Mouse (Mus musculus): ENCODE measurements around the gene Arl16.

Arl16 gene

DNA sequence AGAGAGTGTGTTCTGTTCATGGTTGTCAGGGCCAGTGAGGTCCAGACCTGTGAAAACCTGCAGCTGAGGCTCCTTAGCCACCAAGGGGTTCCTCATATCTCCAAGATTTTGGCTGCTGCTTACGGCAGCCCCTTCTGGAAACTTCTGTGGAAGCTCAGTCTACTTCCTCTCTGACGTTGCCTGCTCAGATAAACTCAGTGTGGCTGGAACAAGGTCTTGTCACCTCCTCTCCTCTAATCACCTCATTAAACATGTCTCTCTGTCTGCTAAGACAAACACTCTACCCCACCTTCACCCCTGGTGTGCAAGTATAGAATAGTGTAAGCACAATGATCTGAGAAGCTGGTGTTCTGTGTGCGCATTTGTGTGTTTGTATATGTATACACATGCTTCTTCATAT is 21.9 kb downstream of the Arl16 start:
- DNase-seq (ENCODE audit: low spot score): no peak

DNA sequence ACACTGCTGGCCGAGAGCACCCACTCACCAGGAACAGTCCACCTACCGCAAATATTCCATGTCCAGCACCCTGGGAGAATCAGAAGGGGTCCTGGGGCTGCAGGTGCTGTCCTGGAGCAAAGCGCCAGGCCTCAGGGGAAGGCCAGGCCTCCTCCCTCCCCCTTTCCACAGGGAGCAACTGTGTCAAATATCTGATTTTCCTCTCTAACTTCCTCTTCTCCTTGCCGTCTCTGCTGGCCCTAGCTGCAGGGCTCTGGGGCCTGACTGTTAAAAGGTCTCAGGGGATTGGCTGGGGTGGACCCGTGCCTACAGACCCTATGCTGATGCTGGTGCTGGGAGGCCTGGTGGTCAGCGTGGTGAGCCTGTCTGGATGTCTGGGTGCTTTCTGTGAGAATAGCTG is 23.3 kb downstream of the Arl16 start:
- no peak for DNase-seq (ENCODE audit: low spot score)

DNA sequence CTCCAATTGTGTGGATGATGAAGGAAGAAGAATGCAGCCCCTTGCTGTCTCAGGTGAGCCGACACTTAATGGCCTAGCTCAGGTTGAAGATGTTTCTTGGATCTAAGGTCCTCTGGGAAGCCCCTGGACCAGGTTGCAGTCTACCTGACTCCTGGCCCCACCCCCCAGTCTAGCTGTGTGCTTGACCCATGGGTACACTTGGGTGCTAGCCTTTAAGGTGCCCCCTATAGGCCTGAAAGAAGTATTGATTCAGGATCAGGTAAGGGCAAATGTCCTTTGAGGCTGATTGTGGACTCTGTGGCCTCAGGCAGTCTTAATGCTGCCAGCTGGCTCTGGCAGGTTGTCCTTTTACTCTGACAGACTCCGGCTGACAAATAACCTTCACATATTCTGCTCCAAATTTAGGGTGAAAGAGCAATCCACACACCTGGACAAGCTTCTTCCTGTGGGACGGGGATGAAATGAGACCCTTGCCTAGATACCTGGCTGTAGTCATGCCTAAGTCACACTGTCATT is 24.6 kb downstream of the Arl16 start:
- DNase-seq (ENCODE audit: low spot score): no peak

- no peak for DNase-seq (ENCODE audit: low spot score)
Measured at GRCm38 (mm10) chr11:120442344-120442743, 25.1 kb downstream of the Arl16 start, which contains the start of gene Tspan10. Tspan10 (plus strand) TSS chr11:120442644.

GRCm38 (mm10) chr11:120437857-120438385 is 29.5 kb downstream of the Arl16 start:
- DNase-seq (ENCODE audit: low spot score): no peak

- peak; percentile 91 for DNase-seq (ENCODE audit: low spot score)
Measured at GRCm38 (mm10) chr11:120437152-120437856, 30.1 kb downstream of the Arl16 start, which contains the start of gene Nploc4. Nploc4 (minus strand) TSS chr11:120437708.

- DNase-seq (ENCODE audit: low spot score): no peak
Measured at GRCm38 (mm10) chr11:120426727-120427126, 40.7 kb downstream of the Arl16 start.

DNA sequence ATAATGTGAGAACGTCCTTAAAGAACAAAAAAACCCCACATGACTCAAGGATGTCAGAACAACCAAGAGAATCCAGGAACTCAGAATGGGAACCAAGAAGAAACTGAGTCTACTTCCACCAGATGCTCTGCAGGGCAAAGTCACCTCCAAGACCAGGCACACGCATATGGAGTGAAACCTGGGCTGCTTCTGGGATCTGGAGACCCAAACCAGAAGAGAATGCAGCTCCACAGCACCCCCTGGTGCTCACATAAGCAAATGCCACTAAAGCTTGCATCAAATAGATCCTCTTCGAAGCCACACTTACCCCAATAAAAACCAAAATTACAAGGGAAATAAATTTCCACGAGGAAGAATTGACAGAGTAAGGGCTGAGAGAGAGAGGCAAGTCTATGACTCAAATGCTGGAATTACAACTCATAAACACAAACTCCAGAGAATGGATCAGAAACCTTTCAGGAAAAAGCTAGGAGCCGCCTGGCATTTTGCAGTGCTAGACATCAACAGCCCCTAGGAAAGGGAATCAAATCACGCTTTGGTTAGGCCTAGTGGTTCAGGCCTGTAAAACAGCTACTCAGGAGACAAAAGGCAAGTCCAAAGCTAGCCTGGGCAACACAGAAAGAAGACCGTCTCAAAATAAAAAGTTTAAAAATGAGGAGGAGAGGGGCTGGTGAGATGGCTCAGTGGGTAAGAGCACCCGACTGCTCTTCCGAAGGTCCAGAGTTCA is 43.7 kb downstream of the Arl16 start:
- DNase-seq (ENCODE audit: low spot score): peak; percentile 27

DNA sequence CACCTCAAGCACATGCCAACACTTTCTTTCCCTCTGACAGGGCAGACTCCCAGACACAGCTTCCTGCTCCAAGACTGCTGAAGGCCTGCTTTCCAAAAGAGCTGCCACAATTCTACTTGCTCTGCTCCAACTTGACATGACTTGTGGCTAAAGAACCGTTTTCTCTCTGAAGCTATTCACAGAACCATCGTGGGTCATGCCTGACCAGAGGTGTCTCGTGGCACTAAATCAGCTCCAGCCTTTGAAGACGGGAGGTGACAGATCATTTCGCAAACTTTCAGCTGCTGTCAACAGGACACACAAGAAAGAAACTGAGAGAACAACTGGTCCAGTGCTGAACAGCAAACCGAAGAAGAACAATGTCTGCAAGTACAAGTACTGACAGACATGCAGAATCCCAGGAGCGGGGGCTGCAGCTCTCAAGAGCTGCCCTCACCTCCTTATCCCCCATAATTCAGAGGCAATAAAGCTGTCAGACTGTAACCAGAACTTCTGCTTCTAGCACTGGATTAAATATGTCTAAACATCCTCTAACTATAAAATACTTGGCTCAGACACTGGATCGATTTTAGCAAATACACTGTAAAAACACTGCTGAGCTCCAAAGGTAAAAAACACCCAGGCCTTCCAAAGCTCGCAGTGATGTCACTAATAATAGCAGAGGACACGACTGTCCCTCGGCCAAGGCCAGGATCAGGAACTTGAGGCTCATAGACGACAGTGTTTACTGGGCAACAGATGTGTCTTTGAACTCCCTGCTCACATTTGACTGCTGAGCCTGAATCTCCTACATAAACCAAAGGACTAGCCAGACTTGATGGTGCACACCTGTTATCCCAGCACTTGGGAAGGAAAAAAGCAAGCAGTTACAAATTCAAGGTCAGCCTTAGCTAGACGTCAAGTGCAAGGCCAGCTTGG is 44.5 kb downstream of the Arl16 start:
- DNase-seq (ENCODE audit: low spot score): no peak

- DNase-seq (ENCODE audit: low spot score): no peak
Measured at GRCm38 (mm10) chr11:120418592-120418991, 48.8 kb downstream of the Arl16 start.

GRCm38 (mm10) chr11:120417852-120418251 is 49.6 kb downstream of the Arl16 start:
- no peak for DNase-seq (ENCODE audit: low spot score)

All from ovary, postnatal 10 days (tissue).